In the genomic region with DNA sequence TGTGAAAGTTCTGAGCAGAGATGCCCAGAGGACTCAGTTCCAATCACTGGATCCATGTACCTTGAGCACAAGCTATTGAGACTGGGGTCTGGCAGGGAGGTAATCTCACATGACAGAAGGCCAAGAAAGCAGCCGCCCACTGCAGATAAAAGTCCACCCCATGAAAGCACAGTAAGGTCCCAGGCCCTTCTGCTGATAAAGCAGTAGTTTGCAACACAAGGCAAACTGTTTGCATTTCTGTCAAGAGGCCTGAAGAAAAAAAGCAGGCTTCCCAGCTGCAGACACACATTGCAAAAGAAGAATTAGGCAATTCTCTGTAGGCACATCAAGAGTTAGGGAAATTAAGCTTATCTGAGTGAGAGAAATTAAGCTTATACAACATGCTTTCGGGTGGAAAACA, we compare ENCODE assay signal across 8 mouse cellular contexts. TPM values are rescaled to one million over a fixed set of nuclear protein-coding genes. Genes with fewer than 3 reads are reported as not detected.
DNase-seq lines count a peak whose midpoint lies in the region; ATAC-seq lines count a peak whose summit lies in the region.

No protein-coding gene starts in this region.

- peak overlapping the region; percentile 24; the same call in 1 of the 2 replicates for H3K27ac ChIP-seq in midbrain, embryonic 10.5 days (replicated peaks)
- no peak overlapping the region for H3K27ac ChIP-seq in midbrain, embryonic 16.5 days (ENCODE audit: low read length)
- H3K27ac ChIP-seq in intestine, embryonic 16.5 days (ENCODE audit: low read length), result peak overlapping the region; percentile 82

- peaks cover 41% of the 10 kb centered on the region for H3K27me3 ChIP-seq in midbrain, embryonic 10.5 days (ENCODE audit: low read depth, poor library complexity, severe bottlenecking)
- H3K27me3 ChIP-seq in midbrain, embryonic 16.5 days (ENCODE audit: control insufficient read depth, insufficient read depth, low read depth, low read length), result no peaks in the 10 kb centered on the region
- no peaks in the 10 kb centered on the region for H3K27me3 ChIP-seq in intestine, embryonic 16.5 days (replicated peaks; ENCODE audit: control insufficient read depth, insufficient read depth, low read length)

- ATAC-seq in midbrain, embryonic 16.5 days, result no peak
- ATAC-seq in common myeloid progenitor, adult 5-6 weeks (replicated peaks; ENCODE audit: low read depth, poor library complexity, severe bottlenecking), result peak; percentile 46
- peak; percentile 32; the same call in 1 of the 2 replicates for ATAC-seq in intestine, embryonic 16.5 days

- no peak overlapping the region for H3K4me3 ChIP-seq in midbrain, embryonic 10.5 days
- no peak overlapping the region for H3K4me3 ChIP-seq in midbrain, embryonic 16.5 days (ENCODE audit: low read depth, low read length)
- H3K4me3 ChIP-seq in intestine, embryonic 16.5 days (ENCODE audit: low read length), result no peak overlapping the region

- no peak for DNase-seq in midbrain, embryonic 10.5 days (ENCODE audit: low spot score)
- DNase-seq in spleen, postnatal 36 days (ENCODE audit: low spot score in 2 of 2), result peak; percentile 50 to 70
- DNase-seq in urinary bladder, postnatal 4 days (ENCODE audit: low spot score in 2 of 2), result no peak
- no peak for DNase-seq in right cerebral cortex, postnatal 14 days
- no peak for DNase-seq in gastrocnemius, adult 8-10 months (ENCODE audit: low spot score in 2 of 2)

- no peak overlapping the region for H3K4me2 ChIP-seq in midbrain, embryonic 16.5 days (ENCODE audit: low read length)
- no peak overlapping the region for H3K4me2 ChIP-seq in intestine, embryonic 16.5 days (ENCODE audit: low read depth, low read length)

- 61% methylated on average over 2 of the region's 2 CpGs for WGBS in midbrain, embryonic 10.5 days
- 56% methylated on average over 2 of the region's 2 CpGs for WGBS in midbrain, embryonic 16.5 days
- WGBS in intestine, embryonic 16.5 days, result 50% methylated on average over 2 of the region's 2 CpGs

- peaks cover 73% of the 10 kb centered on the region for H3K4me1 ChIP-seq in midbrain, embryonic 10.5 days
- peaks cover 20% of the 10 kb centered on the region for H3K4me1 ChIP-seq in midbrain, embryonic 16.5 days (ENCODE audit: control insufficient read depth, insufficient read depth, low read length)
- peaks cover 27% of the 10 kb centered on the region; the same call in 1 of the 2 replicates for H3K4me1 ChIP-seq in intestine, embryonic 16.5 days (ENCODE audit: control insufficient read depth, insufficient read depth, low read length)

- H3K9me3 ChIP-seq in midbrain, embryonic 10.5 days (replicated peaks), result no peaks in the 10 kb centered on the region
- H3K9me3 ChIP-seq in midbrain, embryonic 16.5 days (replicated peaks; ENCODE audit: control insufficient read depth, low read length, poor library complexity, severe bottlenecking), result no peaks in the 10 kb centered on the region
- no peaks in the 10 kb centered on the region for H3K9me3 ChIP-seq in intestine, embryonic 16.5 days (ENCODE audit: control insufficient read depth, low read length)

- peaks cover 51% of the 10 kb centered on the region for H3K36me3 ChIP-seq in midbrain, embryonic 10.5 days
- no peaks in the 10 kb centered on the region for H3K36me3 ChIP-seq in midbrain, embryonic 16.5 days (ENCODE audit: control insufficient read depth, insufficient read depth, low read length)
- peaks cover 4% of the 10 kb centered on the region for H3K36me3 ChIP-seq in intestine, embryonic 16.5 days (ENCODE audit: control insufficient read depth, insufficient read depth, low read length)

- H3K9ac ChIP-seq in midbrain, embryonic 16.5 days (ENCODE audit: low read depth, low read length), result no peak overlapping the region
- peak overlapping the region; percentile 21; the same call in 1 of the 2 replicates for H3K9ac ChIP-seq in intestine, embryonic 16.5 days (ENCODE audit: low read depth, low read length)

RNA-seq across cellular contexts. Expression of a gene that starts 54.6 kb away (rescaled TPM):
- polyA plus RNA-seq in midbrain, embryonic 10.5 days (2016; fragmentation: Nextera tagmentation; extraction: Ambion mirVana), result 39.8 and 46.5 TPM in 2 replicates
- polyA plus RNA-seq in midbrain, embryonic 16.5 days (2015; fragmentation: Nextera tagmentation; extraction: Ambion mirVana), result 28.9 and 34.4 TPM in 2 replicates
- total RNA-seq in common myeloid progenitor, adult 5-6 weeks (2017), result 46.8 and 76.1 TPM in 2 replicates
- polyA plus RNA-seq in intestine, embryonic 16.5 days (2015; fragmentation: Nextera tagmentation; extraction: Ambion mirVana), result 26.5 and 28.4 TPM in 2 replicates
- 10 to 100 TPM; 16.3 to 18.1 (median 17.9) TPM for total RNA-seq in gastrocnemius, adult 8-10 months (2022)

Comparison
In these comparisons a context has a peak if more than half of its experiments do, and no peak if none do; other contexts are left out.
1. DNase-seq: peak in spleen, postnatal 36 days (2 of 2); none in midbrain, embryonic 10.5 days (single experiment), urinary bladder, postnatal 4 days (0 of 2), right cerebral cortex, postnatal 14 days (single experiment) and gastrocnemius, adult 8-10 months (0 of 2).